Mouse (Mus musculus) midbrain, embryonic 13.5 days (tissue): ENCODE data around the gene Gpc6. TPM values are rescaled to one million over a fixed set of nuclear protein-coding genes. Genes with fewer than 3 reads are reported as not detected.

ENCODE experiments used
- ATAC-seq: fragments of 200-750 bp; cut with Nextera tagmentation; 2 replicates; pipeline ENCODE4 v1.8.0; 2017; ENCODE audit warnings: mild to moderate bottlenecking, moderate TSS enrichment, moderate library complexity
- H3K27ac ChIP-seq: fragments of 300-500 bp; sonication (generic); 2 replicates; pipeline ENCODE4 v1.5.1; 2015; ENCODE audit warnings: inconsistent platforms, mild to moderate bottlenecking, moderate library complexity
- H3K27me3 ChIP-seq: fragments of 300-500 bp; sonication (generic); 2 replicates; pipeline ENCODE4 v1.6.1; 2015; ENCODE audit warnings: mild to moderate bottlenecking, inconsistent platforms
- H3K36me3 ChIP-seq: fragments of 300-500 bp; sonication (generic); 2 replicates; pipeline ENCODE4 v1.6.1; 2015; ENCODE audit warnings: mild to moderate bottlenecking, inconsistent platforms
- H3K4me1 ChIP-seq: fragments of 300-500 bp; sonication (generic); replicated peaks from 2 replicates; pipeline ENCODE4 v1.6.1; 2015; ENCODE audit warnings: inconsistent platforms
- H3K4me2 ChIP-seq: fragments of 300-500 bp; sonication (generic); replicated peaks from 2 replicates; pipeline ENCODE4 v1.6.1; 2015; ENCODE audit warnings: moderate library complexity, mild to moderate bottlenecking, inconsistent platforms
- H3K4me3 ChIP-seq: fragments of 300-500 bp; sonication (generic); replicated peaks from 2 replicates; pipeline ENCODE4 v1.5.1; 2015; ENCODE audit warnings: mild to moderate bottlenecking, inconsistent platforms
- H3K9ac ChIP-seq: fragments of 300-500 bp; sonication (generic); replicated peaks from 2 replicates; pipeline ENCODE4 v1.6.1; 2015; ENCODE audit warnings: mild to moderate bottlenecking, inconsistent platforms
- H3K9me3 ChIP-seq: fragments of 300-500 bp; sonication (generic); 2 replicates; pipeline ENCODE4 v1.6.1; 2016; ENCODE audit warnings: mild to moderate bottlenecking, inconsistent platforms
- WGBS: fragments of 180-500 bp; shearing (Covaris S2); methylation state at CpG from one replicate; pipeline ENCODE4 v1.1.7; 2015; 5-methylcytosine and 5-hydroxymethylcytosine counted together
- polyA plus RNA-seq: library from polyadenylated mRNA; unstranded; fragments of >200 nt; fragmentation: Nextera tagmentation; extraction: Ambion mirVana; gene quantifications from 2 replicates; pipeline ENCODE4 v1.2.1, GENCODE M21; 2015

Gene Gpc6
- polyA plus RNA-seq, 1 experiment from 2014 or later: 20.8 TPM

DNA sequence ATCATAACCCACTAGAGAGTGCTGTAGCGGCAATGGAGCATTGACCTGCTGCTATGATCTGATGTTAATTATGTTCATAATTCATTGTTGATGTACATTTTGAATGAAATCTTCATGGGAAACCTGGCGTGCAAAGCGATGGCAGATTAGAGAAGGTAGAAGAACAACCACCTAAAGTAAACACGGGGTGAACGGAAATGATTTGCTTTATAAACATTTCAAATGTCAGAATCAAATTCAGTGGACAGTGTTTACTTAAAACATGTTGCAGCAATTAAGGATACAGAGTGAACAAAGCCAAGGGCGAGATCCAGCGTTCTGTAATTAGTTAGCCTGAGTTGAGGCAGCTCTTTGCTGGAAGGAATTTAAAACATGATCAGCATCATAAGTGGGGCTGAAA lies 426.2 kb downstream of the Gpc6 start:
- Histone ChIP-seq H3K27me3 (no peaks in the 10 kb centered on the region), H3K4me2 (no peak overlapping the region), H3K4me1 (no peaks in the 10 kb centered on the region), H3K36me3 (no peaks in the 10 kb centered on the region), H3K9ac (no peak overlapping the region), H3K9me3 (no peaks in the 10 kb centered on the region), H3K27ac (no peak overlapping the region), H3K4me3 (no peak overlapping the region)
- WGBS: 89% methylated on average over 7 of the region's 7 CpGs
- ATAC-seq: no peak

DNA sequence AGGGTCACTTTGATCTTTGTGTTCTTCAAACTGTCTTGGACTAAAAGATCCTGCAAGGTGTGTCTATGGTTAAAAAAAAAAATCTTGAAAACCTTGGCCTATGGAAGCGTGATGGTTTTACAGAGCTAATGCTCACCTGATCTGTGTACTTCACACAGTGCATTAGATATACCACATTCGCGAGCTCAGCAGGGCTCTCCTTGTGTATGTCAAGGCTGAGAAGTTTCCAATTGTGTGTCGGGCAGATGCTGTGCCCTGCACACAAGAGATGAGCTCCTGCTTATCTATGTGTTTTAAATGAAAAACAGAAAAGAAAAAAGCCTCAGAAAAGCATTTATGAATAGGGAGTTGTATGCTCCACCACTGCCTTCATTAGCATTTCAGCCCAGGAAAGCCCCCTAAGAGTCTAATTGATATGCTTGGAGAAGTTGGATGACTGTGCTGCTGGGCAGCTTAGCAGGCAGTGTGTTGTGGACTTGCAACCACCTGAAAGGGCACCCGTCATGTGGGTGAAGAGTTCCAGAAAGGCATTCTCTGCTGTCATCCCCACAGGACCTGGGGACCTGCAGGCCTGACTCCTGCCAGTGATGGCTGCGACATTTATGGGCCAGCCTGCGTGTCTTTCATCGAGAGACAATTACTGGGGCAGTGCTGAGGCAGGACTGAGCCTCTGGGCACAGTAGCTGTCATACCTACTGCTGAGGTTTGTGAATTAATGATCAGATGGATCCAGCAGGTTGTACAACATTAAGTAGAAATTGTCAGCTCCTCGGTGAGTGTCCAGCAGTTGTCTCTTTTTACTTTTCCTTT lies 436.2 kb downstream of the Gpc6 start:
- Histone ChIP-seq H3K27ac (peak overlapping the region; percentile 31; the same call in 1 of the 2 replicates), H3K27me3 (no peaks in the 10 kb centered on the region), H3K36me3 (no peaks in the 10 kb centered on the region), H3K4me3 (no peak overlapping the region), H3K4me2 (no peak overlapping the region), H3K4me1 (peaks cover 10% of the 10 kb centered on the region), H3K9me3 (no peaks in the 10 kb centered on the region), H3K9ac (no peak overlapping the region)
- peak; percentile 85 for ATAC-seq
- 57% methylated on average over 9 of the region's 9 CpGs for WGBS

DNA sequence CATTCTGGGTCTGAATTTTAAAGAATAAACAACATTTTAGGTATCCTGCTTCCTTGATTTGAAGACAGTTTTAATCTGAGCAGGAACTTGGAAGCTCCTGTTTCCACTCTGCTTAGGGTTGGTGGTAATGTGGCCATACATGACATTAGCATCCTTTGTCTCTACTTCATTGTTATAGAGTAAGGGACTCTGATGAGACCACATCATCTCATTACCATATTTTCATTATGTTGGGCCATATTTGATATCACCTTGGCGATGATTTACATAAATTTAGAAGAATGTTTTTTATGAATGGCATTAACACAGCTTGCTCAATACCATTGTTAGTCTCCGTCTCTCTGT lies 436.8 kb downstream of the Gpc6 start:
- ATAC-seq: 0 out of 2 replicates have a peak, but pooled peaks have one; percentile 45
- Histone ChIP-seq H3K9ac (no peak overlapping the region), H3K4me2 (no peak overlapping the region), H3K36me3 (no peaks in the 10 kb centered on the region), H3K4me3 (no peak overlapping the region), H3K4me1 (peaks cover 10% of the 10 kb centered on the region), H3K27ac (no peak overlapping the region), H3K9me3 (no peaks in the 10 kb centered on the region), H3K27me3 (no peaks in the 10 kb centered on the region)
- WGBS: 83% methylated on average over 2 of the region's 2 CpGs

DNA sequence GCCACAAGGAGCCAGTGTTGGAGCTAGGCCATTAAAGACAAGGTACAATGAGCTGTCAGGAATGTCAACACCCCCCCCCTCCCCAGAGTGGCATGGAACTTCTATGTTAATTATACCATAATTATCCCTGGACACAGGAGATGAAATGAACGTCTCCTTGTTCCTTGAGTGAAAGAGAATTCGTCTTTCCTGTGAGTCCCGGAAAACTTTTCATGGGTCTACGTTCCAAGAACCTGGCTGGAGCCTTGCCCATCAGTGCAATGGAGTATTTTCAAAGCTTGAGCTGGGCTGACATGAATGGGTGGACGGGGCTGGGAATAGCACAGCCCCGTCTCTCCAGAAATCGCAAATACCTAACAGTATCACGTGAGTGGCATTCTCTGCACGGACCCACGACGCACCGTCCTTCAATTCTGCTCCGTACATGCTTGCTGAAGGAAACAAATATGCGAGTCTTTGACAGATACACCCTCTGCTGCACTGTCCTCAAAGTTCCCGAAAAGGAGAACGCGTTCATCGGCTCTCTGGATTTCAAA lies 444.3 kb downstream of the Gpc6 start:
- Histone ChIP-seq H3K4me2 (no peak overlapping the region), H3K4me3 (no peak overlapping the region), H3K4me1 (no peaks in the 10 kb centered on the region), H3K36me3 (no peaks in the 10 kb centered on the region), H3K27me3 (no peaks in the 10 kb centered on the region), H3K9me3 (no peaks in the 10 kb centered on the region), H3K9ac (no peak overlapping the region), H3K27ac (no peak overlapping the region)
- 89% methylated on average over 18 of the region's 18 CpGs for WGBS
- no peak for ATAC-seq

DNA sequence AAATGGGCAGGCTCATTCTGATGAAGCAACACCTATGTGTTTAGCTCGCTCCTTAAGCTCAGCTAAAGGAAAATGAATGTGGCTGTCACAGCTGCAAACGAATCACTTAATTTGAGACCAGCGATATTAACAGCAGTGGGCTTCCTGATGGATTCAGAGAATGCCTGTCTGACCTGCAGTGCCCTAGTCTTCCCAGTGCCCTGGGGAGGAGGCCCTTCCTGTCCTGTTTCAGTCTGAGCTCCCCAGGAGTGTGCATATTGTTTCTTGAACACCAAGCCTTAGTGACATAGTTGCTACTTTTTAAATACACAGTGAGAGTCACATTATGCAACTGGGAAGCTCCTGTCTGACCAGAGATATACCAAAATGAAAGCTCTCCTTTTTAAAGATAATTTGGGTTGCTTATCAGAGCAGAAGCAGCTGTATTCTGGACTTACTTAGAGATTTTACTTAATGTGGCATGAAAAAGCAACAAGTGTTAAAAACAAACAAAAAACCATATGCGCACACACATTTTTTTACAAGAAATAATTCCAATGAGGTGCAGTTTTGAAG lies 451.8 kb downstream of the Gpc6 start:
- Histone ChIP-seq H3K27ac (no peak overlapping the region), H3K9me3 (no peaks in the 10 kb centered on the region), H3K9ac (no peak overlapping the region), H3K27me3 (no peaks in the 10 kb centered on the region), H3K4me3 (no peak overlapping the region), H3K36me3 (no peaks in the 10 kb centered on the region), H3K4me2 (no peak overlapping the region), H3K4me1 (peaks cover 4% of the 10 kb centered on the region)
- no peak for ATAC-seq
- WGBS: 37% methylated on average over 4 of the region's 4 CpGs

DNA sequence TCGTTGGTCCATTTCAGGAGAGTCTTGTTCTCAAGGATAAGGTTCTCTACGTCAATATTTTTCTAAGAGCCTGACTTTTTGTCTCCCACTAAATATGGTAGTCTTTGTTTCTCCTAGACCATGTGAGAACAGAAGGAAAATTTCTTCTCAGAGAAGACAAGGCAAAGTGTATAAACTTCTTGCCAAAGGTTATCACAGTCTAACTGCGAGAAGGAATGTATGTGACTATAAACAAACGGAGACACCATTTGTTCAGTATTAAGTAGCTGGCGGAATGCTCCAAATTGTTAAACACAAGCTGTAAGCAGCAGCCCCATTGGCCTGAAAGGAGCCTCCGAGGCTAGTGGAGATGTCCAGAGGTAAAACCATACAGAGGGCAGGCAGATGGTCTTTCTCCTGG lies 454.9 kb downstream of the Gpc6 start:
- H3K27ac ChIP-seq: no peak overlapping the region
- no peak for ATAC-seq
- H3K4me2 ChIP-seq: no peak overlapping the region
- no peak overlapping the region for H3K4me3 ChIP-seq
- no peaks in the 10 kb centered on the region for H3K9me3 ChIP-seq
- H3K36me3 ChIP-seq: no peaks in the 10 kb centered on the region
- WGBS: 85% methylated on average over 6 of the region's 6 CpGs
- H3K27me3 ChIP-seq: no peaks in the 10 kb centered on the region
- peaks cover 4% of the 10 kb centered on the region for H3K4me1 ChIP-seq
- no peak overlapping the region for H3K9ac ChIP-seq

DNA sequence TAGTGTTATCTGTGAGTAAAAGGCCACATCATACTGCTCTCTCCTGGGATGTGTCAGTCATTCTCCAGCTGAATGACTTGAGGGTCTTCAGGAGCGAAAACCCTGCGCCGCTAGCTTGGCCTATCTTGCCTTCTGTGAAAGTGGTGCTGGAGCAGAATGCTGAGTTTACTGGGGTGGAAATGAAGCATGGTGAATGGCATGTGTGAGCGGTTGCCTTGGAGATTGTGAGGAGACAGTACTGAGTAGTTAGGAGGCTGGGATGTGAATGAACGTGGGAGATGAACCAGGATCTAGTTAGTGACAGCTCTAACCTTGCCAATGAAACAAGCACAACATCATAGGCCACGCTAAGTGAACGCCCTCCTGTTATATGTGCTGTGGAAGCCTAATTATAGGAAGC lies 458.1 kb downstream of the Gpc6 start:
- Histone ChIP-seq H3K4me2 (no peak overlapping the region), H3K4me3 (no peak overlapping the region), H3K27ac (no peak overlapping the region), H3K27me3 (no peaks in the 10 kb centered on the region), H3K4me1 (no peaks in the 10 kb centered on the region), H3K9me3 (no peaks in the 10 kb centered on the region), H3K36me3 (no peaks in the 10 kb centered on the region), H3K9ac (no peak overlapping the region)
- 47% methylated on average over 7 of the region's 7 CpGs for WGBS
- peak; percentile 70; the same call in 1 of the 2 replicates for ATAC-seq

DNA sequence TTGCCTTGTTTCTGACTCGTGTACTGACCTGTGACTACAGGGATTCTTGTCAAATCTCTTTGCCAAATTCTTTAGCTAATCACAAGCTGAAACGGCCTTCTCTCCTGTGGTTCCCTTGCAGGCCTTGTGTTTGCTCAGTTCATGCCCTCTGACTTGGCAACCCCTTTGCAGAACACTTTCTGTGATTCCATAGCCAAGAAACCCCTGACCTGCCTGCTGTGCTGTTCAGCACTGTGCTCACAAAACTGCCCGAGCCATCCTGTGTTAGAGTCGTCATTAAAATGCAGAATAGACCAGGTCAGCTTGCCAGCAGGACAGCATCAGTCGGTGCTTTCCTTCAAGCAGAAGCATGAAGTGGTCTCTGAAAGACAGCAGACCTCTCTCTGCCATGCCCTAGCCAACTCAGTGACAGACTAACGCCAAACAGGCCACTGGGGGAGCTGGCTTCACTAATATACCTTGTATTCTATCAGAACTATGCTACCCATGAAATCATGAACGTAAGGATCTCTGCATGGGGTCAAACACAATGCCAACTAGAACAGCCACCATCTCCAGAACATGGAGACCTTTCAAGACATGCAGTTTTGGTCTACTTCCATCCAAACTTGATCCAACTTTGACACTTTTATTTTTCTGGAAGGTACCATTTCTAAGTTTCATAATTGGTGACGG lies 459.1 kb downstream of the Gpc6 start:
- Histone ChIP-seq H3K27ac (no peak overlapping the region), H3K4me3 (no peak overlapping the region), H3K9ac (no peak overlapping the region), H3K9me3 (no peaks in the 10 kb centered on the region), H3K4me2 (no peak overlapping the region), H3K36me3 (no peaks in the 10 kb centered on the region), H3K27me3 (no peaks in the 10 kb centered on the region), H3K4me1 (no peaks in the 10 kb centered on the region)
- no peak for ATAC-seq
- WGBS: 48% methylated on average over 8 of the region's 8 CpGs

DNA sequence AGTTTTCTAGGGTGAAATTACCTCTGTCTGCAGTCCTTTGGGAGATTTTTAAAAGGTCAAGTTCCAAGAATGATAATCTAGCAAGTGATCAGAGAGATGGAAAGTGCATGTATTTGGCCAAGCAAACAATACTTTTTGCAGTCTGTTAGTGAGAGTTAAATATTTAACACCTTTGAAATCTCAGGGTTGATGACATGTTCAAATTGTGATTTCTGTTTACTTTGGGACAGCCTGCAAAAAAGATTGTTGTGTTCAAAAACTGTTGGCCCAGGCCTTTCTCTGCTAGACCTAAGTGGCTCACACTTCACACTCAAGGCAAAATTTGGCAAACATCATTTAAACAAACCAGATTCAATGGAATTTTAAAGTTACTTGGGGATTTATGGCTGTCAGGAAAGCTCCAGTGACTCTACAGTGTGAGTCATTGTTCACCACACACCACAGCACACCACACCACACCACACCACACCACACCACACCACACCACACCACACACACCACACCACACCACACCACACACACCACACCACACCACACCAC lies 460.7 kb downstream of the Gpc6 start:
- H3K36me3 ChIP-seq: no peaks in the 10 kb centered on the region
- no peaks in the 10 kb centered on the region for H3K4me1 ChIP-seq
- H3K27ac ChIP-seq: no peak overlapping the region
- H3K4me2 ChIP-seq: no peak overlapping the region
- no peak overlapping the region for H3K4me3 ChIP-seq
- no peak for ATAC-seq
- no peaks in the 10 kb centered on the region for H3K9me3 ChIP-seq
- H3K9ac ChIP-seq: no peak overlapping the region
- H3K27me3 ChIP-seq: no peaks in the 10 kb centered on the region

DNA sequence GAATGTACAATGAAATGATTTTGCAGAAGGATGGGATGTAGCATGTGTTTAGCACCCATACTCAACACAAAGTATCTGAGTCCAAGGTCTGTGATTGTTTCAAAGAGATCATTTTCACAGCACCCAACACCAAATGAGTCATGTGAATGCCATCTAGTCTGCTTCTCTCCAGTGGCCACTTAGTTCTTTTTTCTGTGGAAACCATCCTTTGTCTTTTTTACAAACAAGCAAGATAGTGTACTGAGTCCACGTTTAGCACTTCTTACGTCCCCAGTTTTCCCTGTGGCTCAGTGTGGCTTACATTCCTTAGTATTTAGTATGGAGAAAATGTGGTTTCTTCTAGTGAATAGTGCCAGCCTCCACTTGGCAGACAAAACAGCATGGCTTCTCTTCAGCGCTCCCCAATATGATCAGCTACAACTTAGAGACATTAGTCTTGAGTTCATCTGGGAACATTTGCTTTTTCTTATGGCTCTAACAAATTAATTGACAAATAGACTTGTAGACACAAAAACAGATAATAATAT lies 465.7 kb downstream of the Gpc6 start:
- Histone ChIP-seq H3K9me3 (no peaks in the 10 kb centered on the region), H3K9ac (no peak overlapping the region), H3K4me2 (no peak overlapping the region), H3K36me3 (no peaks in the 10 kb centered on the region), H3K27ac (no peak overlapping the region), H3K4me3 (no peak overlapping the region), H3K27me3 (no peaks in the 10 kb centered on the region), H3K4me1 (no peaks in the 10 kb centered on the region)
- WGBS: 89% methylated on average over 3 of the region's 3 CpGs
- no peak for ATAC-seq

DNA sequence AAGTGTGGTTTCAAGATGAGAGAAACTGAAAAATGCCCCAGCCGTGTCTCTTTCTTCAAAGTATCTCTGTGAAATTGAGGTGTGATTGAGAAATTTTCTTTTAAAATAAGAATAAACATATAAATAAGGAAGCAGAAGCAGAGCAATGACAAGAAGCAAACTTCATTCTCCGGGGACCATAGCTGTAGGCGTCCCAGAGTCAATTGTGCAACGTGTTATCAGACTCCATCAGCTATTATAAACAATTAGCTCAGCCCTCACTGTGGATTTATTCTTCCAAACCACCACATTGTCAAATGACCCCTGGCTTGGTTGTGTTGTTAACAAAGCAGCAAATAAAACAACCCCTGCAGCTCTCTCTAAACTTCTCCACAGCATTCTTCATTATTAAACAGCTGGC lies 466.3 kb downstream of the Gpc6 start:
- Histone ChIP-seq H3K4me1 (no peaks in the 10 kb centered on the region), H3K4me3 (no peak overlapping the region), H3K4me2 (no peak overlapping the region), H3K27me3 (no peaks in the 10 kb centered on the region), H3K9ac (no peak overlapping the region), H3K36me3 (no peaks in the 10 kb centered on the region), H3K9me3 (no peaks in the 10 kb centered on the region), H3K27ac (no peak overlapping the region)
- ATAC-seq: no peak
- WGBS: 75% methylated on average over 4 of the region's 4 CpGs

DNA sequence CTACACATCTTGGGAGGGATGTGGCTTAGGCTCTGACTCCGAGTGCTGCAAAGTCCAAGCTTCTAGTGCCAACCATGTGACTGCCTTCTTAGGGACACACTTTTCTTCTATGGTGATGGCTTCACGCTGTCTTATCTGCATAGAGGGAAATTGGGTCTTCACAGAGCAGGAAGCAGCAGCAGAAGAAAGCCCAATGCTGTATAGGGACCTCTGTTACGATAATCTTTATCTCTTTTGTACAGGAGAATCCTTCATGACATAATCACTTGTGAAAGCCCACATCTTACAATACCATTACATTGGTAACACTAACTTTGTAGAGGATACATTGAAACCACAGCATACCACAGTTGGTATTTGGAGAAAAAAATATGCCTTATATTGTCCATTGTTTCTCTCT lies 472.1 kb downstream of the Gpc6 start:
- Histone ChIP-seq H3K4me2 (no peak overlapping the region), H3K27ac (no peak overlapping the region), H3K4me1 (no peaks in the 10 kb centered on the region), H3K9ac (no peak overlapping the region), H3K36me3 (no peaks in the 10 kb centered on the region), H3K27me3 (no peaks in the 10 kb centered on the region), H3K9me3 (no peaks in the 10 kb centered on the region), H3K4me3 (no peak overlapping the region)
- ATAC-seq: no peak
- WGBS: 80% methylated on average over 3 of the region's 3 CpGs
